Mouse (Mus musculus): ENCODE data around the gene Olfr419. TPM values are rescaled to one million over a fixed set of nuclear protein-coding genes. Genes with fewer than 3 reads are reported as not detected.

Gene Olfr419
- total and polyA plus RNA-seq, 3 experiments, result not detected

DNA sequence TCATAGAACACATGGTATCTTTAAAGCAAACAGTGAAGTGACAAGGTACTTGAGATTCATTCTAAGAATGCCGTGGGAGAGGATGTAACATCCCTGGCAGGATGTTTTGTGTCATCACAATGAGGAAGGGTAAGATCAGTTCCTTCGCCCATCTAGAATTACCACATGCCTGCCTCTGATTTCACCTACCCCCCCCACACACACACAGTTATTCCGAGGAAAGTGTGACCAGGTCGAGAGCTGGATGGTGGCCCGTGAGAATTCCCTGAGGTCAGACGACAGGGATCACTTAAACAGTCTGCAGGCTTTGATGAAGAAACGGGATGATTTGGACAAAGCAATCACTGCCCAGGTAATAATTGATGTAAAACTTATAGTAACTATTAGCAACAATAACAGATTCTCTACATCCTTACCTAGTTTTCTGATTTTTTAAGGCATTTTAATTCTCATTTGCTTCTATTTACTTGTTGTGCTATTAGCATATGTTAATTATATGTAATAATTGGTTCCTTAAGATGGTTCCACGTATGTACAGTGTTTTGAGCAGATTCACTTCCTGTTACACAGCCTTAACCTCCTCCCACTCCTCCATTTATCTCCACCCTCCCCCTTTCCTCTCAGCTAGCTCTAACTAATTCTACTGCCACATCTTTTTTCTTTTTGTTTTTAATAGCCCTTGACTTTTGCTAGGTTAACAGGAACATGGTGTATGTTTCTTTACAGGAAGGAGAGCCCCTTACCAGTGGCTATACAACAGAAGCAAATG, 36.4 kb downstream of the Olfr419 start:
- H3K36me3 ChIP-seq (replicated peaks in 1 of 2; ENCODE audit: control insufficient read depth in 1 of 2, insufficient read depth in 1 of 2, low read length in 1 of 2), result peaks cover 0 to 78% of the 10 kb centered on the region in 2 experiments

DNA sequence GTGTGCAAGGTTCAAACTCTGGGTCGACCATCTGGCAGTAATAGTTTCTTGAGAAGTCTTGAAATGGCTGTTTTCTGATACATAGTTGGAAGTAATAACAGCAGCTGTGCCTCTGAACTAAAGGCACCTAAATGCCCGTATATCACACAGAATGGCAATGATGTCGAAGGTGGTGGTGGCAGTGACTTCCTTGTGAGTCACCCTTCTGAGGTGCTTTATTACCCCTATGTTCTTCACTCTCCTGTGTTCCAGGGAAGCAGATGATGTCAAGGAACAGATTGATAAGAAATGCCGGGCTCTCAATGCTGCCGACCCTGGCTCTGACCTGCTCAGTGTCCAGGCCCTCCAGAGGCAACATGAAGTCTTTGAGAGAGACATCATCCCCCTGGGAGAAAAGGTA, 39.6 kb downstream of the Olfr419 start:
- H3K4me2 ChIP-seq (ENCODE audit: insufficient read depth, low read depth, poor library complexity, severe bottlenecking), result no peak overlapping the region
- peaks cover 0 to 72% of the 10 kb centered on the region in 2 experiments for H3K36me3 ChIP-seq (replicated peaks in 1 of 2; ENCODE audit: control insufficient read depth in 1 of 2, insufficient read depth in 1 of 2, low read length in 1 of 2)
- no peaks in the 10 kb centered on the region for H3K9me3 ChIP-seq (replicated peaks; ENCODE audit: low read length)
- in situ Hi-C loops (cut with MboI; ENCODE audit: low pct_ligation_motif_present, low pct_unique_long_range_greater_than_20kb, low sequenced_read_pairs) (no loop called here), dilution Hi-C loops (cut with MboI; ENCODE audit: extremely low pct_ligation_motif_present, extremely low pct_unique_long_range_greater_than_20kb, low sequenced_read_pairs) (no loop called here)
- H3K4me3 ChIP-seq (replicated peaks in 1 of 3; ENCODE audit: low read depth in 2 of 3, low read length in 2 of 3, poor library complexity in 1 of 3), result no peak overlapping the region
- H3K27me3 ChIP-seq (replicated peaks), result no peaks in the 10 kb centered on the region
- H3K79me2 ChIP-seq (replicated peaks; ENCODE audit: control insufficient read depth, extremely low read depth, insufficient read depth, poor library complexity, severe bottlenecking), result no peaks in the 10 kb centered on the region
- H3K4me1 ChIP-seq (ENCODE audit: control insufficient read depth in 1 of 2, insufficient read depth in 2 of 2), result no peaks in the 10 kb centered on the region
- H3K27ac ChIP-seq (ENCODE audit: insufficient read depth, low read depth), result no peak overlapping the region
- no peak for TF ChIP-seq PAX5 (IDR thresholded peaks at IDR 0.05; ENCODE audit: low read length)
- TF ChIP-seq ZKSCAN1 (IDR thresholded peaks at IDR 0.05; ENCODE audit: borderline replicate concordance, low read depth, low read length), result no peak
- TF ChIP-seq RCOR1 (conservative IDR thresholded peaks at IDR 0.05; ENCODE audit: low read depth, low read length), result no peak
- no peak for TF ChIP-seq NELFE (IDR thresholded peaks at IDR 0.05; ENCODE audit: low read depth, low read length)
- TF ChIP-seq JUN (IDR thresholded peaks at IDR 0.05; ENCODE audit: insufficient read depth, low read depth, low read length), result no peak
- TF ChIP-seq NRF1 (IDR thresholded peaks at IDR 0.05; ENCODE audit: low read depth, low read length), result no peak
- TF ChIP-seq TBP (conservative IDR thresholded peaks at IDR 0.05; ENCODE audit: low read depth, low read length), result no peak
- TF ChIP-seq POLR2A (IDR thresholded peaks at IDR 0.05; ENCODE audit: low read depth, low read length), result no peak
- no peak for TF ChIP-seq RAD21 (IDR thresholded peaks at IDR 0.05; ENCODE audit: low read depth, low read length)
- TF ChIP-seq USF2 (conservative IDR thresholded peaks at IDR 0.05; ENCODE audit: low read depth, low read length), result no peak
- no peak for TF ChIP-seq GABPA (IDR thresholded peaks at IDR 0.05; ENCODE audit: insufficient replicate concordance, low read depth, low read length)
- TF ChIP-seq USF1 (IDR thresholded peaks at IDR 0.05; ENCODE audit: low read depth, low read length), result no peak
- TF ChIP-seq CHD1 (IDR thresholded peaks at IDR 0.05; ENCODE audit: low read depth, low read length), result no peak
- TF ChIP-seq JUND (conservative IDR thresholded peaks at IDR 0.05; ENCODE audit: low read depth, low read length), result no peak
- TF ChIP-seq ELF1 (IDR thresholded peaks at IDR 0.05; ENCODE audit: low read depth, low read length), result no peak
- TF ChIP-seq ZMIZ1 (IDR thresholded peaks at IDR 0.05; ENCODE audit: low read depth, low read length), result no peak
- TF ChIP-seq POLR2AphosphoS2 (IDR thresholded peaks at IDR 0.05; ENCODE audit: low read depth, low read length), result no peak
- no peak for TF ChIP-seq MAX (IDR thresholded peaks at IDR 0.05; ENCODE audit: low read length)
- DNase-seq (ENCODE audit: extremely low read depth), result no peak
- no peak overlapping the region for H3K9ac ChIP-seq (ENCODE audit: insufficient read depth, low read depth)

More for the DNA sequence above, 36.4 kb downstream of the Olfr419 start:
- Histone ChIP-seq H3K4me2 (ENCODE audit: insufficient read depth, low read depth, poor library complexity, severe bottlenecking) (no peak overlapping the region), H3K79me2 (replicated peaks; ENCODE audit: control insufficient read depth, extremely low read depth, insufficient read depth, poor library complexity, severe bottlenecking) (no peaks in the 10 kb centered on the region), H3K27ac (ENCODE audit: insufficient read depth, low read depth) (no peak overlapping the region), H3K9ac (ENCODE audit: insufficient read depth, low read depth) (no peak overlapping the region), H3K4me3 (replicated peaks in 1 of 3; ENCODE audit: low read depth in 2 of 3, low read length in 2 of 3, poor library complexity in 1 of 3) (no peak overlapping the region), H3K9me3 (replicated peaks; ENCODE audit: low read length) (no peaks in the 10 kb centered on the region), H3K4me1 (ENCODE audit: control insufficient read depth in 1 of 2, insufficient read depth in 2 of 2) (no peaks in the 10 kb centered on the region), H3K27me3 (replicated peaks) (no peaks in the 10 kb centered on the region)
- in situ Hi-C loops (cut with MboI; ENCODE audit: low pct_ligation_motif_present, low pct_unique_long_range_greater_than_20kb, low sequenced_read_pairs) (no loop called here), dilution Hi-C loops (cut with MboI; ENCODE audit: extremely low pct_ligation_motif_present, extremely low pct_unique_long_range_greater_than_20kb, low sequenced_read_pairs) (no loop called here)
- DNase-seq (ENCODE audit: extremely low read depth), result no peak
- TF ChIP-seq NELFE (IDR thresholded peaks at IDR 0.05; ENCODE audit: low read depth, low read length) (no peak), BHLHE40 (IDR thresholded peaks at IDR 0.05; ENCODE audit: low read depth, low read length) (no peak), ZNF384 (IDR thresholded peaks at IDR 0.05; ENCODE audit: low read depth, low read length) (no peak), SMC3 (IDR thresholded peaks at IDR 0.05; ENCODE audit: low read depth, low read length) (no peak)
